Mouse (Mus musculus) G1E-ER4 (cell line): ENCODE results near the gene Ppp1r37. TPM values are rescaled to one million over a fixed set of nuclear protein-coding genes. Genes with fewer than 3 reads are reported as not detected.
A peak's percentile ranks its signal among the peaks of the same experiment; 100 is the strongest.

Source experiments
- GATA1 ChIP-seq: IDR thresholded peaks from one replicate; pipeline ENCODE4 v1.8.0; 2012; ENCODE audit warnings: low read length, inconsistent platforms
- polyA plus RNA-seq: library from polyadenylated mRNA; stranded (reverse); fragments of >175 nt; gene quantifications from 2 replicates; pipeline ENCODE4 v1.2.3, GENCODE M21; 2012

The Ppp1r37 gene
- polyA plus RNA-seq: 134 and 156 TPM in 2 replicates

GRCm38 (mm10) chr7:19562643-19563410, at the start of gene Ppp1r37:
Ppp1r37 (minus strand) TSS chr7:19563076.
- no peak for TF ChIP-seq GATA1

- TF ChIP-seq GATA1: no peak
Observed at GRCm38 (mm10) chr7:19610969-19611368, 48.1 kb upstream of the Ppp1r37 start.

- no peak for TF ChIP-seq GATA1
Observed at GRCm38 (mm10) chr7:19609641-19610332, 46.9 kb upstream of the Ppp1r37 start.

GRCm38 (mm10) chr7:19607291-19607690, 44.4 kb upstream of the Ppp1r37 start:
- TF ChIP-seq GATA1: no peak

- TF ChIP-seq GATA1: no peak
Observed at GRCm38 (mm10) chr7:19603849-19604605, 41.2 kb upstream of the Ppp1r37 start, which contains the start of gene Clasrp. Clasrp (minus strand) TSS chr7:19604486.

- TF ChIP-seq GATA1: no peak
Observed at GRCm38 (mm10) chr7:19603055-19603454, 40.2 kb upstream of the Ppp1r37 start.

GRCm38 (mm10) chr7:19600562-19600961, 37.7 kb upstream of the Ppp1r37 start:
- TF ChIP-seq GATA1: no peak

GRCm38 (mm10) chr7:19593061-19593730, 30.3 kb upstream of the Ppp1r37 start:
- peak; percentile 45 for TF ChIP-seq GATA1

- no peak for TF ChIP-seq GATA1
Observed at GRCm38 (mm10) chr7:19589917-19590316, 27.0 kb upstream of the Ppp1r37 start.

- no peak for TF ChIP-seq GATA1
Observed at GRCm38 (mm10) chr7:19589207-19589606, 26.3 kb upstream of the Ppp1r37 start.

- TF ChIP-seq GATA1: no peak
Observed at GRCm38 (mm10) chr7:19586269-19586668, 23.4 kb upstream of the Ppp1r37 start.

GRCm38 (mm10) chr7:19580634-19581033, 17.8 kb upstream of the Ppp1r37 start:
- TF ChIP-seq GATA1: no peak

GRCm38 (mm10) chr7:19579751-19580150, 16.9 kb upstream of the Ppp1r37 start:
- no peak for TF ChIP-seq GATA1

GRCm38 (mm10) chr7:19578436-19578835, 15.6 kb upstream of the Ppp1r37 start:
- no peak for TF ChIP-seq GATA1

- no peak for TF ChIP-seq GATA1
Observed at GRCm38 (mm10) chr7:19577877-19578414, 15.1 kb upstream of the Ppp1r37 start.
